Mouse (Mus musculus) liver, embryonic 14.5 days (tissue): Measurements from ENCODE around the gene Cenpx. TPM values are rescaled to one million over a fixed set of nuclear protein-coding genes. Genes with fewer than 3 reads are reported as not detected.
A peak's percentile ranks its signal among the peaks of the same experiment; 100 is the strongest.
"Not testable (repeated sequence)": the region's sequence is repeated elsewhere in the genome, so short reads cannot be mapped to it uniquely, and the experiment has no call there.

Experiments used
- ATAC-seq: fragments of 200-750 bp; cut with Nextera tagmentation; 2 replicates; pipeline ENCODE4 v1.8.0; 2017; ENCODE audit warnings: moderate number of reproducible peaks, mild to moderate bottlenecking, moderate library complexity; ENCODE audit not compliant: insufficient read depth
- DNase-seq, 3 experiments: peaks; one replicate each; pipeline ENCODE4 v3.0.0-alpha.2; 2012 to 2013; ENCODE audit warnings: low read depth in 3 of 3, low spot score in 3 of 3
- H3K27ac ChIP-seq: fragments of 300-500 bp; sonication (generic); 2 replicates; pipeline ENCODE4 v1.5.1; 2014; ENCODE audit warnings: moderate library complexity, mild to moderate bottlenecking, control low read depth, inconsistent platforms
- H3K27me3 ChIP-seq: fragments of 300-500 bp; sonication (generic); 2 replicates; pipeline ENCODE4 v1.6.1; 2014; ENCODE audit warnings: mild to moderate bottlenecking, low read length, moderate library complexity; ENCODE audit not compliant: control insufficient read depth, insufficient read depth
- H3K36me3 ChIP-seq: fragments of 300-500 bp; sonication (generic); replicated peaks from 2 replicates; pipeline ENCODE4 v1.6.1; 2014; ENCODE audit warnings: low read depth; ENCODE audit not compliant: control insufficient read depth, insufficient read depth
- H3K4me1 ChIP-seq, 2 experiments: fragments of 200-500 bp in 1 of 2; fragments of 300-500 bp in 1 of 2; sonication (generic) in 1 of 2; replicated peaks; 2 replicates each; pipeline ENCODE4 v1.6.1; 2012 to 2014; ENCODE audit warnings: antibody characterized with exemption in 1 of 2, inconsistent platforms in 1 of 2, low read length in 1 of 2; ENCODE audit not compliant: control insufficient read depth in 2 of 2, insufficient read depth in 2 of 2
- H3K4me2 ChIP-seq: fragments of 300-500 bp; sonication (generic); 2 replicates; pipeline ENCODE4 v1.6.1; 2014; ENCODE audit warnings: low read depth, mild to moderate bottlenecking, control low read depth, moderate library complexity
- H3K4me3 ChIP-seq, 2 experiments: fragments of 200-500 bp in 1 of 2; fragments of 300-500 bp in 1 of 2; sonication (generic) in 1 of 2; 2 replicates each; pipeline ENCODE4 v1.5.1; 2012 to 2014; ENCODE audit warnings: low read depth in 2 of 2, low read length in 2 of 2, mild to moderate bottlenecking in 2 of 2, control low read depth in 1 of 2, inconsistent platforms in 1 of 2, moderate library complexity in 1 of 2; ENCODE audit not compliant: insufficient read depth in 1 of 2
- H3K9ac ChIP-seq: fragments of 300-500 bp; sonication (generic); replicated peaks from 2 replicates; pipeline ENCODE4 v1.6.1; 2014; ENCODE audit warnings: mild to moderate bottlenecking, control low read depth, moderate library complexity
- H3K9me3 ChIP-seq: fragments of 300-500 bp; sonication (generic); 2 replicates; pipeline ENCODE4 v1.6.1; 2016; ENCODE audit warnings: low read length, mixed read lengths; ENCODE audit not compliant: control insufficient read depth
- CTCF ChIP-seq: IDR thresholded peaks from 2 replicates; pipeline ENCODE4 v1.5.1; 2016; ENCODE audit warnings: antibody characterized with exemption, low read depth, control low read depth
- EP300 ChIP-seq: IDR thresholded peaks from 2 replicates; pipeline ENCODE4 v1.6.1; 2016; ENCODE audit warnings: antibody characterized with exemption, low read depth
- WGBS: fragments of 180-500 bp; shearing (Covaris S2); extraction: QIAGEN DNeasy Blood & Tissue Kit; methylation state at CpG from one replicate; pipeline ENCODE4 v1.1.7; 2014; ENCODE audit not compliant: insufficient replicate concordance; 5-methylcytosine and 5-hydroxymethylcytosine counted together
- polyA plus RNA-seq, 2 experiments: library from polyadenylated mRNA; depleted of rRNA in 1 of 2; stranded (reverse) in 1 of 2; unstranded in 1 of 2; fragments of >200 nt; fragmentation: Nextera tagmentation in 1 of 2; extraction: Ambion mirVana in 1 of 2; gene quantifications; 2 replicates each; pipeline versions ENCODE4 v1.2.1 to v1.2.3; 2012 to 2014

Gene Cenpx
- polyA plus RNA-seq (2012; rRNA removed) (64.2 and 78.3 TPM in 2 replicates), polyA plus RNA-seq (2014; fragmentation: Nextera tagmentation; extraction: Ambion mirVana) (119 and 128 TPM in 2 replicates)

DNA sequence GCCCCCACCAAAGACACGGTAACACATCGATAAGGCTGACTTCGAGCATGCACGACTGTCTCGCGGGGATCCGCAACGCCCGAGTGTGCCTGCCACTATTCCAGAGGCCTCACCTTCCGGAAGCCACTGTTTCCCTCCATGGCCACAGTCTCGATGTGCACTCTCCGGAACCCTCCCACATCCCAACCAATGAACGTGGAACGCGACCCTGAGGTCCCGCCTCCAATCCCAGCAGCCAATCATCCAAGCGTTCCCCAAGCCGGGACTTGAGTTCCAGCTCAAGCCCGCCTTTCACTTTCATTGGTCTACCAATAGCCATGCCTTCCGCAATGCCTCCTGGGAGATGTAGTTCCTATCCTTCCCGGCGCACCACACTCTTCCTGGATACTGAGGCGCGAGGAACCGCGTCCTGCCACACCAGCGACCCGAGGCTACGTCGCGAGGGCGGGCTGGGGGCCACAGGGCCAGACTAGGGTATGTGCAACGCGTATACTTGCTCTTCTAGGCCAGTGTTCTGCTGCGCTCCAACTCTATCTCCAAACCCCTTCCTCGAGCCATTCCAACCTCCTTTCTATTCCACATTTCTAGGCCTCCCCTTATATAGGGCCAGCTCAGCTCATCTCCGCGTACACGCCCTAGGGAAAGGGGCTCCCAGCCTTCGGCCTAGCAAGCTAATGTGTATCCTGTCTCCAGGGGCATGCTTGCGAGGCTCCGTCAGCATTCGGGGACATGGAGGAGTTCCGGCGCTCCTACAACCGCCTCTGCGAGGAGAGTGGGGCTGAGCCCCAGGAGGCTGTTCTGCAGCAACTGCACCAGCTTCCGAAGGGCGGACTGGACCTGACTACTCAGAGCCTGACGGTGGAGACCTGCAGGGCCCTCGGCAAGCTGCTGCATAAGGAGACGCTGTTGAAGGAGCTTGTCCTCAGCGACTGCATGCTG lies at the start of gene Cenpx, which contains the start of gene Lrrc45:
TSS of gene Cenpx (minus strand) at position 159 of the 939 bp plus-strand sequence.
TSS of gene Lrrc45 (plus strand) at position 346 of the 939 bp plus-strand sequence.
- no peaks in the 10 kb centered on the region; the same call in 1 of the 2 replicates for H3K36me3 ChIP-seq
- TF ChIP-seq EP300 (no peak), CTCF (peak; percentile 27)
- 2% methylated on average over 53 of the region's 53 CpGs for WGBS

DNA sequence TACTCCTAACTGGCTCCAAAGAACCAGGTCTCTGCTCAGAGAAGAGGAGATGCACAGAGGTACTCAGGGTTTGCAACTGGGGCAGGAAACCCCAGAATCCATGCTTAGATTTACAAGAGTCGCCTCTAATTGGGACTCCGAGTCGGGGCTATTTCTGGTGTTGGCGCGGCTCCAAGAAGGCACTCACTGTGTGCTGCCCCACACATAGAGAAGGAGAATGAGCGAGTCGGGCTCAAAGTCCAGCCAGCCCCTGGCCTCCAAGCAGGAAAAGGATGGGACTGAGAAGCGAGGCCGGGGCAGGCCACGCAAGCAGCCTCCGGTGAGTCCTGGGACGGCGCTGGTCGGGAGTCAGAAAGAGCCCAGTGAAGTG lies 49.1 kb upstream of the Cenpx start, which contains the start of gene Hmga1b:
TSS of gene Hmga1b (plus strand) at position 123 of the 370 bp plus-strand sequence.
- H3K9ac ChIP-seq, H3K27me3 ChIP-seq, H3K36me3 ChIP-seq, H3K4me1 ChIP-seq, DNase-seq, H3K27ac ChIP-seq, H3K4me3 ChIP-seq, ATAC-seq, H3K9me3 ChIP-seq, H3K4me2 ChIP-seq: not testable (repeated sequence)
- 13% methylated on average over 14 of the region's 14 CpGs for WGBS

More for the DNA sequence above, at the start of gene Cenpx, which contains the start of gene Lrrc45:
- peak; percentile 98 to 99 (median 99) for DNase-seq
- Histone ChIP-seq H3K4me3 (peak within 1 kb of the TSS; percentile 62 to 65), H3K9me3 (no peaks in the 10 kb centered on the region), H3K9ac (peak within 1 kb of the TSS; percentile 74), H3K4me2 (peak within 1 kb of the TSS; percentile 98), H3K27me3 (no peaks in the 10 kb centered on the region), H3K27ac (peak within 1 kb of the TSS; percentile 56), H3K4me1 (peaks cover 6% of the 10 kb centered on the region in 2 experiments)
- peak; percentile 96 for ATAC-seq

GRCm38 (mm10) chr11:120761811-120762671 lies 48.5 kb upstream of the Cenpx start:
- TF ChIP-seq EP300 (no peak), CTCF (no peak)
- Histone ChIP-seq H3K36me3 (no peaks in the 10 kb centered on the region), H3K4me3 (no peak overlapping the region), H3K4me2 (no peak overlapping the region), H3K27ac (no peak overlapping the region), H3K9ac (no peak overlapping the region), H3K27me3 (peaks cover 6% of the 10 kb centered on the region), H3K9me3 (peaks cover 6% of the 10 kb centered on the region), H3K4me1 (no peaks in the 10 kb centered on the region)
- ATAC-seq, result no peak
- no peak for DNase-seq
- 52% methylated on average over 14 of the region's 14 CpGs for WGBS

DNA sequence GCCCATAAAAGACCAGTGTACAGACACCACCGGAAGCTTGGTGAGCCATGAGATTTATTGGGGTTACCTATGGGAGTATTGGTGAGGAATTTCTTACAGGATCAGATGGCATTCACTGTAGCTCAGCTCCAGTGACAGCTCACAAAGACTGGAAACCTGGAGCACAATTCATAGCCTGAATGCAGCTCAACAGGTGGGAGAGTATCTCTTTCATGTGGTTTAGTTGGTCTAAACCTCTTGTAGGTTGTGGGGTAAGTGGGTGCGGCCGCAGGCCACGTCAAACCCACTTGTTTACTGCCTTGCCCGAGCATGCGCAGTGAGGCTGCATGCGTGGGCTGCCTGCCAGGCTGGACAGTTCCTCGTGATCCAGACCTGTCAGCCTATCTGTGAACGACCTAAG lies 46.7 kb upstream of the Cenpx start:
- no peak for DNase-seq
- no peak for TF ChIP-seq EP300
- TF ChIP-seq CTCF, result no peak

More for the DNA sequence above, 46.7 kb upstream of the Cenpx start:
- H3K27me3 ChIP-seq, result peaks cover 6% of the 10 kb centered on the region
- H3K36me3 ChIP-seq, result no peaks in the 10 kb centered on the region
- H3K4me1 ChIP-seq, result no peaks in the 10 kb centered on the region
- 71% methylated on average over 9 of the region's 9 CpGs for WGBS
- H3K4me2 ChIP-seq, result no peak overlapping the region
- no peak for ATAC-seq
- H3K9me3 ChIP-seq, result peaks cover 6% of the 10 kb centered on the region
- H3K27ac ChIP-seq, result no peak overlapping the region
- no peak overlapping the region for H3K4me3 ChIP-seq
- no peak overlapping the region for H3K9ac ChIP-seq
